Mouse (Mus musculus) kidney, postnatal 10 days (tissue): ENCODE results near the gene Spcs2.

Experiments
- DNase-seq: peaks from one replicate; pipeline ENCODE4 v3.0.0; 2021; ENCODE audit warnings: mixed read lengths

Gene Spcs2

DNA sequence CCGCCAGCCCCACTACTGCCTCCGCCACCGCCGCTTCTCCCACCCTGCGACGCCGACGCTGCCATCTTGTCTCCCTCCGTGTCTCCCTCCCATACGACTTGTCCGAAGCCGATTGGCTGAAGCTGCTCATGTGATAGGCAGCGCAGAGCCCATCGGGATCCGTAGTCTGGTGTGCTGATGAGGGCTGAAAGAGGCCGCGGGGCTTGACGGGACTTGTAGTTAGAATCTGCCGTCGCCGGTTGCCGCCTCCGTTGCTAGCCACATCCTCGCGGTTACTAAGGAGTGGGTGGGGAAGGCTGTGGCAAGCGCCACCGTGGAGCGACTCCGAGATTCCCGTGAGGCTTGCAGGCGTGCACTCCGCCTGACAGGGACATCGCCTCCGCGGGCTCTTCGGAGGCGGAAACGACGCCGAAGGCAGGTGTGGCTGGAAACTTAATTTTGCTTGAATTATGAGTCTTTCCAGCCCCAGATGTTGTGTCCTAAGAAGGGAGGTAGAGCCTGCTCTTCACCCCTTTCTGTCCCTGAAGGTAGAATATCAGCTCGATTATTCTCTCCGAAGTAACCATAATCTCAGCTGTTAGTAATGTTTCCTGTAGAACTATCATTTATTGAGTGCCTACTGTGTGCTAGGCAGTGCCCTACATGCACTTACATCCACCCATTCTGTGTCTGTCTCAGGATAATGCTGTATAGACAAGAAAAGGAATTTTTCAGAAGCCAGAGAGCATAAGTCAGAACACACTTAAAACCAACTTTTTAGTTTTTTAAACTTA lies 4.3 kb downstream of the Spcs2 start, which contains the start of gene Xrra1:
TSS of gene Xrra1 (plus strand) at position 304 of the 773 bp plus-strand sequence.
- DNase-seq = peak; percentile 97

DNA sequence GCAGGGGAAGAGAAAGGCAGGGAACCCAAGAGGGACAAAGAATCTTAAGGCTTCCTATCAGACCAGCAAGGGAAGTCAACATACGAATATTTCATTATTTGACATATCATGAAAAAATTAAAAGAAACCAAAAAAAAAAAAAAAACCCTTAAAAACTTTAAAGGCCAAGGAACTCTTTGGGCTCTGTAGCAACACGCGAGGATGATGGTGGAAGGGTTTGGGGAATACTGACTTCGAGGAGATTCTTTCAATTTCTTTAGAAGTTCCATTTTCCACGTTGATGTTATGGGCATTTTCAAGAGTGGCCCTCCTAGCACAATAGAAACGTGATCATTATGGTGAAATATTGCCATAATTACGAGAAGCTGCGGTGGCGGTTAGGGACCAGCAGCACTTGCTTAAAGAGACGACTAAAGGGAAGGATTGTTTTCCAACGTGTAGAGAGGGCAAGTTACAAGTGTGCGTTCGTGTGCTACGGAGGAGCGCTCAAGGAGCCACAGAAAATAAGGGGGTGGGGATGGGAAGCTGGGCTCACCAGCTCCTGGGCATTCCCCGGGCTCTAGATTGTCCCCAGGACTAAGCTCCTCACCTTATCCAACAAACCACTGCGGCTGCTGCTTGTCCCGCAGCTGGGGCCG lies 5.0 kb downstream of the Spcs2 start:
- DNase-seq = no peak

DNA sequence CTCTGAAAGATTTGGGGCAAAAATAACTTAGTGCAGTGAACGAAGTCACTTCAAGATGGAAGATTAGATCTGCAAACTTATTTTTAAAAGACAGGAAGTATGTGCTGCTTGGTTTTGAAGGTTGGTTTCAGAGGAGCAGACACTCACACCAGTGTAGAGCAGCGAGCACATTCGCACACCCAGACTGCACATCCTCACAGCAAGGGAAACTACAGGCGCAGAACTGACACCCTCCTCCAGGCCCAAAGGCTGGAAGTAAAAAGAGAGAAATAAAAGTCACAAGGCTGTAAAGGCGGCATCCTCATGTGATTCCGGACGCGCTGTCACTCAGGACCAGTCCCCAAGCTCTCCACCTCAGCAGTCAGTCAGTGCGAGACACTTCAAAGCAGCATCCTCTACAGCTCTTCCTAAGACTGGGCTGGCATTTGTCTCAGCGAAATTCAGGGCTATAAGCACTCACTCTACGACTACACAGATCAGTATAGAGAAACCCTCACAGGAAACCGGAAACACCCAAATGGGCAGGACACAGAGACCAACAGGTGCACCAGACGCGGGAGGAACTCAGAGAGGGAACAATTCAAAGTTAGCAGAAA lies 6.9 kb downstream of the Spcs2 start:
- DNase-seq = no peak

DNA sequence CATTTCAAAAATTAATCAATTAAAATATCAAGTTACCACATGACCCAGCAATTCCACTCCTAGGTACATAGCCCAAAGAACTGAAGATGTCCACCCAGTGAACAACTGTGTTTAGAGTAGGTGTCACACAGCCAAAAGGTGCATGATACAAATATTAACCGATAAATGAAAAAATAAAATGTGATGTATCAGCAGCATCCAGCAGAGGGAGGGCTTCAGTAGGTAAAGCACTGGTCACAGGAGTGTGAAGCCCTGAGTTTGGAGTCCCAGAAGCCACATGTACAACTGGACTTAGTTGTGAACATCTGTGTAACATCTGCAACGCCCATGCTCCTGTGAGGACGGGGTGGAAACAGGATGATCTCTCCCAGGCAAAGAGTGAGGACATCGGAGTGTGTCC lies 9.0 kb downstream of the Spcs2 start:
- DNase-seq = no peak

DNA sequence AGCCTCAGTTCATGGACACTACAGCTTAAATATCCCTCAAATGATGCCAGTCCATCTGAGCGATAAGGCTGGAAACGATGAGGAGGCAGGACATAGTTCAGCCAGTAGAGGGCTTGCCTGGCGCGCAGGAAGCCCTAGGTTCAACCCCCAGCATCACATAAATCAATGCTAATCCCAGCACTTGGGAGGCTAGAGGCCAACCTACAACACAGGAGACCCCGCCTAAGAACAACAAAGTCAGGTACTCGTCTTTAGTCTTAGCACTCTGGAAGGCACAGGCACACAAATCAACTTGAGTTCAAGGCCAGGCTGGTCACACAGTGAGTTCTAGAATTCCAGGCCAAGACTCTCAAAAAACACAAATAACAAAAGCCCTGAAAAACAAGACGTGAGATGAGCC lies 9.9 kb downstream of the Spcs2 start:
- DNase-seq = no peak

DNA sequence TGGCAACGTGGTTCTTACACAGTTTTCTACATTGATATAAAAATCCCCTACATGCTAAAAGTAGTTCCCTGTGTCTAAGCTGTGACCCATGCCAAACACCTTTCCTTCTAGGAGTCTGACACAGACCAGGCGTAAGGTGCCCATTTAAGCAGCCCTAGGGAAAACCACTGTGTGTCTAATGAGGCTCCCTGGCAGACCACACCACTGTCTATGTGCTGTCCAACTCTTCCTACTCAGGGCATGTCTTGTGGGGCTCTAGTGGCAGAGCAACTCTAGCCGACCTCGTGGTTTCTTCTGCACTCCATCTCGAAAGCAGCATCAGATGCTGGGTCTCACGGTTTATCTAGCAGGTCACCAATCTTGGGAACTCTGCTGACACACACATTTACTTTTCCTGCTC lies 11.6 kb downstream of the Spcs2 start:
- DNase-seq = no peak

DNA sequence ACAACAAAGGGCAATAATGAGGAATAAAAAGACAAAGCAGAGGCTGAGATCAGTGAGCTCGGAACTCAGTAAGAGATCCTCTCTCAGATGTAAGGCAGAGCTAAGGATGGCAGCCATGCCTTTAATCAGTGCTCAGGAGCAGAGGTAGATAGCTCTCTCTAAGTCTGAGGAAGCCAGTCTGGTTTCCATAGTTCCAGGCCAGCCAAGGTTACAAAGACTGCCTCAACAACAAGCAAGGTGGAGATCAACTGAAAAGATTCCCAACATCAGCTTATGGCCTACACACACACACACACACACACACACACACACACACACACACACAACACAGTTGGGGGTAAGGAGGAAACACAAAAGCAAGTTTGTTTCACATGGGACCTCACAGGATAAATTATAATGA lies 12.1 kb downstream of the Spcs2 start:
- no peak for DNase-seq

DNA sequence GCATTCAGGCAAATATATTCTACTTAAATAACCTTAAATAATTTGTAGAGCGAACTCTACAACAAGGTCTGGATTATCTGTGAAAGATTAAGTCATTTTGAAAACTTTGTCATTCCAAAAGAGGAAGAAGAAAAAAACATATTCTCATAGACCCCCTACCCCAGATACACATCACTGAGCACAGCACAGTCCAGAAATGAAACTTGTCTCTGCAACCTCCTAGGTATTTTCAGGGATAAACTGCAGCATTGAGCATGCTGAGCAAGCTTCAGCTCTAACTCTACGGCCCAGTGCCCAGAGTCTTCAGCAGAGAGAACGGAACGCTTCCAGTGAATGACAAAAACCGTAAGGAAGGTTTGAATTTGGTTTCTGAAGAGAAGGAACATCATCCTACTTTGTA lies 12.7 kb downstream of the Spcs2 start:
- no peak for DNase-seq

DNA sequence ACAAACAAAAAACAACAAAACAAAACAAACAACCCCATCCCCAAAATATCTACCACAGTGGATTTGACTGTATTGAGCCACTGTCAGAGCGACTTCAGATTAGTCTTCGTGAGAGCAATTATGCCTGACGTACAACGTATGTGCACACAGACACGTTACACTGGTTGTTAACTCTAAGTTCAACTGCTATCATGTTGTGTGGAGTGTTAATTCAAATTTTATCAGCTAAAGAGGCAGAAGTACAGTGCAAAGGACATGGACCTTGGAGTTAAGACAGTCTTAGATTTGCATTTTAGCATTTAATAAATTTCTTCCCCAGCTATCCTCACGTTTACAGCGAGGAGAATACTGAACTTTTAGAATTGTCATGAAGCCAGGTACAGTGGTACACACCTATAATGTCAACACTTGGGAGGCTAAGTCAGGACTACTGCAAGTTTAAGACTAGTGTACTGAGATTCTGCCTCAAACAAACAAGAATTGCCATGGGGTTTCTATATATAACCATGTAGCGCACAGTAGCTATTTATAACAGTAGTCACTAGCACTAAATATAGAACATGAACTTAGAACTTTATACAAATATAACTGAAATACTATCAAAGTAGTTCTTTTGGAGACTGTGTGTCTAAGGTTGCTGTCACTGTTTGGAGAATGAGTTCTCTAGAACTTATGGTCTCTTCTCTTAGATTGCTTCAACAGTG lies 17.6 kb downstream of the Spcs2 start:
- DNase-seq = no peak

DNA sequence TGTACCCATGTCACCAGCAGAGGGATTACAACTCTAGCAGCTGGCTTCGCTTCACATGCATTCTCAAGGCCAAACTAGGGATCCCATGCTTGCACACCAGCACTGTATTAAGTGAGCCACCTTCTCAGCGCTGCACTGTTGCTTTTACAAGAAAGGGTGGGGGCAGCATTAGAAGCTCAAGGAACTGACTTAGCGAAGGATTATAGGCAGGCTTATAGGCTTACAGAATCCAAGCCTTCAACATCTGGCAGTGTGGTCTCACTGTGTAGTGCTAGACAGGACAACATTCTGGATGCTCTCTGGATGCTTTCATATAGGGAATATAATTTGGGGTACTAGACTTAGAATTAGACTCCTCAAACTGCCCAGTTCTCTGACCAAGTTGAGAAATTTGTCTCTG lies 25.0 kb downstream of the Spcs2 start:
- no peak for DNase-seq

DNA sequence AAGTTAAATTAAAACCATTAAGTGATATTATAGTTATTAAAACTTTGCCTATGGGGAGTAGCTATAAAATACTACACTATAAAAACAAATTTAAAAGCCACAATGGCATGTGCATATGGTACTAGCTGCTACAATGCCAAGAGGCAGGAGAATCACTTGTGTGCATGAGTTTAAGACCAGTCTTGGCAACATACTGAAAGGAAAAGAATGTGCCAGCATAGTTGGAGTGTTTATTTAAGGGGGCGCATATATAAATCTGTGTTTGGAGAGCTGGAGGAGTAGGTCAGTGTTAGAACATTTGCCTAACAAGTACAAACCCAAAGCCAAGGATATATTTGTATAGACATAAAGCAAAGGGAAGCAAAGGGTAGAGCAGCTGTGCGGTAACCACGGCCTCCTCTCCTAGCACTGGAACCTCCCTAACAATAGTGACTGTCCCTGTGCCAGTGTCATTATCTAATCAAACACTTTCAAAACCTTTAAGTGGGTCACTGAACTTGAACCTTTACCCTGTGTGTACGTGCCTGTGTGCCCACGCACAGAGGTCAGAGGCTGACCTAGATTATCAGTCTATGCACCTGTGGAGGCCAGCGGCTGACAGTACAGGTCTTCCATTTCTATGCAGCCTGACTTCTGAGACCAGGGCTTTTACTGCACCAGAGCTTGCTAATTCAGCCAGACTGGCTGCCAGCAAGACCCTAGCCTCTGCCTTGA lies 25.7 kb downstream of the Spcs2 start:
- no peak for DNase-seq

DNA sequence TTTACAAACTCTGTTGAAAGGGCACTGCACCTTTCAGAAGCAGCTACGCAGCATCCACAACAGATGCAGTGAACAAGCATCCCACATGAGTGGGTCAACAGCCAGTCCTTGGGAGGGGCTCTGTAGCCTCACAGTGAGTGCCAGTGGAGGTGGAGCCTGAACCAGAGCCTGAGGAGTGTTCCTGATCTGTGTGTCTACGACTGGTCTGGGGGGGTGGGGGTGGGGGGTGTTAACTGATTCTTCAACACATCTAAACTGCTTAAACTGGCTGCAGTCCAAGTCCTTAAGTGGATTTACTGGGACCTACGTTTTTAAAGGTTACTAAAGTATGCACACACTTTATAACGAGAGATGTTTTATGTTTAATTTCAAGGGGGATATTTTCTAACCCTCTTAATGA lies 26.5 kb downstream of the Spcs2 start:
- no peak for DNase-seq

DNA sequence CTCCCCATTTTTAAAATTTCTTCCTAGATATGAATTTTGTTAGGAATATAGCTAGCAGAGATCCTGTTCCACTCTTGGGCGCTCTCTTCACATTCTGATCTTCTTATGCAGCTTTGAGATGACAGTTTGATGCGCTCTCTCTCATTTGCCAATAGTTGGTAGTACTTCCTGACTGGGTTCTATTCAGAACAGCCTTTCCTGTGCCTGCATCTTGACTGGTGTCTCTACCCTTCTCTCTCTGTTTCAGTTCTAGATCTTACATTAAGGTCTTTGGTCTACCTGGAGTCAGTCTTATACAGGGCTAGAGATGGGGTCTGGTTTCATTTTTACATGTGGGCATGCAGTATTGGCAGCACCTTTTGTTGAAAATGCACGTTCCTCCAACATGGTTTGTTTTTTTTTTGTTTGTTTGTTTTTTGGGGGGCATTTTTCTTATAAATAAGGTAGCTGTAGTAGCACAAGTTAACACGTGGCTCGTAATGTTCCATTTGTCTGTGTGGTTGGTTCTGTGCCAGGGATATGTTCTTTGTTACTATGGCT lies 28.9 kb downstream of the Spcs2 start:
- DNase-seq = no peak

DNA sequence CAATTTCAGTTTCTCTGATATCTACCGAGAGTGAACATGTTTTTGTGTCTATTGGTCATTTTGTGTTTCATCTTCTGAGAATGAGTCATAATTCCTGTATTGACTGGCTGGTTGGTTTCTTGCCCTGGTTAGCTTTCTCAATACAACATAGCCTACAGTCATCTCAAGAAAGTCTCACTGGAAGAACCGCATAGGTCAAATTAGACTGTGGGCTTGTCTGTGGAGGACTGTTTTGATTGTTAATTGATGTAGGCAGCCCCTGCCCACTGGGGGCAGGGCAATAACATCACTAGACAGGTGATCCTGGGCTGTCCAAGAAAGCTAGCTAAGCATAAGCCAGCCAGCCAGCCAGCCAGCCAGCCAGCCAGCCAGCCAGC lies 29.4 kb downstream of the Spcs2 start:
- no peak for DNase-seq

DNA sequence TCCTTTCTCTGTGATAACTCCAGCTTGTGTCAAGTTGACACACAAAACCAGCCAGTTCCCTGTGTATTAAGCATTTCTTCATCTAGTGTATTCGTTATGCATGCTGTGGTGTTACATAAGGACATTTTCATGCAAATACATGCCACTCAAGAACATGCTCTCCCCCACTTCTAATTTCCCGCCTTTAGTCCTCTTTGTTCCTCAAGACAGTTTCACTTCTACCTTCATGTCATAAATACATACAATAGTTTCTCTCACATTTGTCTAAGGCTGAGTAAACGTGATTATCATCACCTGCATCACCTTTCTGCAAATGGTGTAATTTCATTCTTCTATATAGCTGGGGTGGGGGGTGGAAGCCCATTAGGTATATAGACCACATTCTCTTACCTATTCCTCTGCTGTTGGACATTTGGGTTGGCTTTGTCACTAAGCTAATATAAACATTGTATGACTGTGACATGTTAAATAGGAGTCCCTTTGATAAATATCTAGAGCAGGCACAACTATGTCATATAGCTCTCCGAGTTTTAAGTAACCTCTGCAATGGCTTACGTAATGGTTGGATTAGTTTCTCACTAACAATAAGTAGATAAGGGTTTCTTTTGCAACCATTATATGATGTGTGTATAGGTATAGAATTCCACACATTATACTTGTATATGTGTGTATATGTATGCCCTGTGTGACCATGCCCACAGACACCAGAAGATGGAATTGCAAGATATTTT lies 30.0 kb downstream of the Spcs2 start:
- no peak for DNase-seq

DNA sequence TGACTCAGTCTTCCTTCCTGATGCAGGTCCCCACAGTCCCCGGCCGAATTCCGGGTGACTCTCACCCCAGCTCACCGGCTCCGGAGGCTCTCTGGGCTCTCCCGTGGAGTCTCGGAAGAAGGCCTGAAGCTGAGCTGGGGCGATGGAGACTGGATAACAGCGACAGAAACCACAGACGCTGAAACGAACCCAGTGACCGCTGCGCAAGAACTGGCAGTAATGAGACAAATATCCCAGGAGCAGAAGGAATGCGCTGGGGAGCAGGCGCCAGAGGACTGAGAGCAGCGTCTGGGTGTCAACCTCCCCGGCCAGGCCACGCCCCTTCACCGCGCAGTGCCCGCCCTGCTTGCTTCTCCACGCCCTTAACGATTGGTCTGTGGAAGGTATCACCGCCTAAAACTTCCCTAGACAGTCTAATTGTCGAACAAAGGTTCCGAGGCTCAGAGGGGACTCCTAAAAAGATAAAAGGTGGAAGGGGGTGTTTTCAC lies 35.1 kb downstream of the Spcs2 start, which contains the start of gene Neu3:
TSS of gene Neu3 (minus strand) at position 335 of the 488 bp plus-strand sequence.
- peak; percentile 97 for DNase-seq

DNA sequence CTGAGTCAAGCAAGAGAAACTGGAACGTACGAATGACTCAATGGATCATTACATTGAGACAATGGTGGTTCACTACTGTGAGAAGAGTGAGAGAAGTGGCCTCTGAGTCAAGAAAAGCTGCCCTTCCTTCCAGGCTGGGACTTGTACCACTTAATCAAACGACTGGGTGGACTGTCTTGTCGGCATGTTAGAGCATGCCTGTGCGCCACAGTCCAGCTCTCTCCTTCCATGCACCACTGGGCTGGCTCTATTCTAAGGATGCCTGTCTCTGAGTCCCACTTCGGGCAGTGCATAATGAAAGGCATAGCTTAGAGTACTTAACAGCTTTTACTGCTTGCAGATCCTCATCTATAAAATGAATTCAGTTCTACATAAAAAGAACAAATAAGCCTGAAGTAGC lies 37.2 kb downstream of the Spcs2 start:
- DNase-seq = no peak

DNA sequence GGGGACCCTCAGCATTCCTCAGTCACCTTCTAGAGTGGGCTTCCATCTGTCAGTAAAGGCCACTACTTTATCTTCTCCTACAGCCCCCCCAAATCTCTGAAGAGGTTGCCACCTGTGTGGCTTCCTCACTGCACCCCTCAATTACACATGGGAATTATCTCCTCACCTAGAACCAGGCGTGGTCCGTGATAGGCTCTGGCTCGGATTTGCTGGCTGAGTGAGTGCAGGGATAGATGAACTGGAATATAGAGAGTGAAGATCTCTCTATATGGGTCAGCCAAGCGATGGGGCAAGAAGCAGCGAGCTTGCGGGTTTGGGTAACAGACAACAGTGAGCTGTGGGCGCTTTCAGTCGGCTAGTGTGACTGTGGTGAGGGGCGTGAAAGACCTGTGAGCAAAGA lies 37.8 kb downstream of the Spcs2 start:
- DNase-seq = no peak

DNA sequence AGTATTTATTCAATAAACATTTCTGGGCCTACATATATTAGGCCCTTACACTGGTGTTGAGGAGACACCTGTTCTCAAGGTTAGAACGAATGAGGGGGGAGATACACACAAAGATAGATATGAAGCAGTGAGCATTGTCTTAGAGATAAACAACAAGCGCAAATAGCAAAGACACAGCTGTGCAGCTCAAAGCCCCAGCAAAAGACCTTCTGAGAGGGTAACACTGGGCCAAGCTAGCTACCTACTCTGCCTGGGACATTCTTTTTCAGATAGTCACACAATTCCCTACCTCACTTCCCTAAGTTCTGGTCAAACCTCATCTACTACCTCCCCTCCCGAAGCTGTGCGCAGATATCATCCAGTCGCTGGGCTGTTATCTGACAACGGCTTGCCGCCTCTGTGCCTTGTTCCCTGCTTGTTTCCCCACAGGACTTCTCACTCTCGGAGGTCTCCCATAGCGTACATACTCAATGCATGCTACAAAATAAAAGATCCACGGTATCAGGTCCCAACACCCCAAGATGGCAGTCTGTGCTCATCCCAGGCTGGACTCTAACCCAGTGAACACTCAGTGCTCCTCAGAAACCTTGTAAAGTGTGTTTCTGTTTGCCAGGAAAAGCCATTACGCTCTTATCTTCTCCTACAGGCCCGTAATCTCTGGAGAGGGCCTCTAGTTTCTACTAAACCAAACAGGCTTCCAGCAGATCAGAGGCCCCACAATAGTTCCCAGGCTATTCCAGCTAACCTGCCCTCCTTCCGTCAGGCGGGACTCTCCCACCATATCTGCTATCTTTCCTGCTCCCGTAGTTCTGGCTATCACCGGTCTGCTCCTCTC lies 38.4 kb downstream of the Spcs2 start:
- DNase-seq = no peak

DNA sequence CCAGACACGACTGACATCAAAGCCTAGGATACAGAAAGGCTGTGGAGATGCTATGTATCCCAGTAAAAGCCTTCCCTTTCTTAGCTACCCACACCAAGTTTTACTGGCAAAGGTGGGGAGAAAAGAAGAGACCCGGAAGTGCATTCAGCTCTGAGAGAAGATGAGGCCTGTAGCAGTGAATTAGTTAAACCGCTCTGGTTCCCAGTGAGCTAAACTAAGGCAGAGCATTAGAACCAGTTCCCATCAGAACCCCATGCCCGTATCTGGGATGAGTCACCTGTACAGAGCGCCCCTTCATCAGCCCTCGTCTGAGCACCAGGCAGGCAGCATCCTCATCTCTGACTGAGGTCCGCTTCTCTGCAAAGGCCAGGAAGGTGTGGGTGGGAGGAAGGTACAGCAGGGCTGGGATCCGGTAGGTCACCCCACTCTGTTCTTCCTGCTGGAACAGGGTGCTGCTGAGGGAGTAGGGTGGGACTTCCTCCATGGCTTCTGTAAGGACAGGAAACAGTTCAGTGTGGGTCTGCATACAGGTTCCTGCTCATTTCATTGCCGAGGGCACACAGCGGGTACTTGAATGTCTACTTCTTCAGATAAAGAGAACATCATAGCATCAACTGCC lies 40.1 kb downstream of the Spcs2 start:
- no peak for DNase-seq
